Mouse (Mus musculus): Measurements from ENCODE around the gene Eef2.
"Not testable (repeated sequence)": the region's sequence is repeated elsewhere in the genome, so short reads cannot be mapped to it uniquely, and the experiment has no call there.

Gene Eef2

GRCm38 (mm10) chr10:81200605-81201287, 24.3 kb downstream of the Eef2 start:
- DNase-seq (ENCODE audit: low spot score in 2 of 2) = no peak

DNA sequence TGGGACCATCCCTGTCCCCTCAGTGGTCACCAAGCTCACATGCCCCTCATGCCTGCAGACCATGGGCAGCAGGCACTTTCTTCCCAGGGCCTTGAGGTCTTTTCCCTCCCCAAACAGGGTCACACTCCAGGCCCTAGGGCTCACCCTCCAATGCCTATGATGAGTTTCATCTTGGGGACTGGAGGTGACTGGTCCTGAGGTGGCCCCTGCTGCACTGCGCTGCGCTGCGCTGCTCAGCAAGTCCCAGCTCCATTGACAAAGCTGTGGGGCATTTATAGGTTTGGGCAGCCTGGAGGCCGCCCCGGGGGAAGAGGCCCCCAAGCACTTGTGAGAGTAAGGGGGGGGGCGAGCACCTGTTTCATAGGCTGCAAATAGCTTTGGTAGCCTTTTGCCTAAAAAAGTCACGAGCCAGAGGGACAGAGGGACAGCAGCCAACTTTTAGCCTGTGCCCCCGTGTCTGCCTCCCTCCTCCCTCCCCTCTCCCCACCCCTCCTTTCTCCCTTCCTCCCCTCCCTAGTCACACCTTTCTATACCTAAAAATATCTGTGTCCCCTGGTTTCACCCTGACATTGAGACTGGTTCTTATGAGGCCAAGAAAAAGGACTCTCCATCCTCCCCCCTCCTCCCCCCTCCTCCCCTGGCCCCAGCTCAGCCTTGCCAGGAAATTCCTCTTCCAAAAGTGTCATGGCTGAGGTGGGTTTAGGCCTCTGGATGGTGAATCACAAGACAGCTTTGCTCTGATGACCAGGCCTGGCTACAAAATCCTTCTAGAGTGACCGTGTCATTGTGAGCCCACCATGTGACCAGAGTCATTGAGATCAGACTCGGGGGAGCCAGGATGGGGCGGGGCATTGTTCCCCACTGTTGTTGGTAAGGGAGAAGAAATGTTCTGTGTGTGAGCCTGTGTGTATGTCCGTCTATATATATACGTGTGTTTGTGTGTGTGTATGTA, 25.7 kb downstream of the Eef2 start, which contains the start of gene Nmrk2:
TSS of gene Nmrk2 (minus strand) at position 245 of the 952 bp plus-strand sequence.
- DNase-seq (ENCODE audit: low spot score in 2 of 2) = no peak

- no peak for DNase-seq (ENCODE audit: low spot score in 2 of 2)
These were observed 26.7 kb downstream of the Eef2 start for GRCm38 (mm10) chr10:81202978-81203720.

- peak in 1 of 2 experiments; percentile 52 for DNase-seq (ENCODE audit: low spot score in 2 of 2)
These were observed 27.7 kb downstream of the Eef2 start for GRCm38 (mm10) chr10:81204137-81204536.

- DNase-seq (ENCODE audit: low spot score in 2 of 2) = no peak
These were observed 33.7 kb downstream of the Eef2 start for GRCm38 (mm10) chr10:81210154-81210553.

DNA sequence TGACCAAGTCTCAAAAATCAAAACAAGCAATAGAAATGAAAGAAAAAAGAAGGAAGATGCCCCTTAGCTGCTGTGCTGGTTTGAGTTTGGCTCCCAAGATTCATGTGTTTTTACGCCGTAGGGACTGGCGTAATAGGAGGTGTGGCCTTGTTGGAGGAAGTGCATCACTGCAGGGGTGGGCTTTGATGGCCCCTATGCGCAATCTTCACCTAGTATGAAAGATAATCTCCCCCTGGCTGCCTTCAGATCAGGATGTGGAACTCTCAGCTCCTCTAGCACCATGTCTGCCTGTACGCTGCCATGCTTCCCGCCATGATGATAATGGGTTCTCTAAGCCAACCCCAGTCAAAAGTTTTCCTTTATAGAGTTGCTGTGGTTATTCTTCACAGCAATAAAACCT, 39.8 kb downstream of the Eef2 start:
- no peak for DNase-seq (ENCODE audit: low spot score in 2 of 2)

- no peak for DNase-seq (ENCODE audit: low spot score in 2 of 2)
These were observed 40.4 kb downstream of the Eef2 start for GRCm38 (mm10) chr10:81216810-81217209.

GRCm38 (mm10) chr10:81217267-81217666, 40.8 kb downstream of the Eef2 start:
- not testable (repeated sequence) for DNase-seq (ENCODE audit: low spot score in 2 of 2)

DNA sequence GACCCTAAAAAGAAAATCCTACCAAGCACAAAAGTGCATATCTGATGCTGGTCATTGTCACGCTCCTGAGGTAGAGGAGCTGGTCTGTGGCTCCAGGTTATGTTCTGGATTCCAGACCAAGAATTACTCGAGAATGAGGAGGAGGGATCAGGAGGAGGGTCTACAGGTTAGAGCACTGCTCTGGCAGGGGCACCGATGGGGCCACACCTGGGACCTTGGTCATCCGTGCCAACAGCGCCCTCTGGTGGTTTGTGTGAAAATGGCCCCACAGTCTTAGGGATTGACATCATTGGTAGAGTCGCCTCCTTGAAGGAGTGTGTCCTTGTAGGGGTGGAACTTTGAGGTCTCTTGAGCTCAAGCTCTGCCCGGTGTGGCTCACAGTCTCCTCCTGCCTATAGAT, 41.5 kb downstream of the Eef2 start:
- peak; percentile 73 to 94 for DNase-seq (ENCODE audit: low spot score in 2 of 2)

GRCm38 (mm10) chr10:81221402-81222015, 45.1 kb downstream of the Eef2 start:
- no peak for DNase-seq (ENCODE audit: low spot score in 2 of 2)

GRCm38 (mm10) chr10:81223731-81224130, 47.3 kb downstream of the Eef2 start:
- not testable (repeated sequence) for DNase-seq (ENCODE audit: low spot score in 2 of 2)

GRCm38 (mm10) chr10:81229735-81230437, 53.5 kb downstream of the Eef2 start:
- DNase-seq (ENCODE audit: low spot score in 2 of 2) = no peak

GRCm38 (mm10) chr10:81230438-81231332, 54.3 kb downstream of the Eef2 start, which contains the start of gene Atcay:
TSS of gene Atcay (minus strand) at chr10:81230833.
- DNase-seq (ENCODE audit: low spot score in 2 of 2) = no peak

DNA sequence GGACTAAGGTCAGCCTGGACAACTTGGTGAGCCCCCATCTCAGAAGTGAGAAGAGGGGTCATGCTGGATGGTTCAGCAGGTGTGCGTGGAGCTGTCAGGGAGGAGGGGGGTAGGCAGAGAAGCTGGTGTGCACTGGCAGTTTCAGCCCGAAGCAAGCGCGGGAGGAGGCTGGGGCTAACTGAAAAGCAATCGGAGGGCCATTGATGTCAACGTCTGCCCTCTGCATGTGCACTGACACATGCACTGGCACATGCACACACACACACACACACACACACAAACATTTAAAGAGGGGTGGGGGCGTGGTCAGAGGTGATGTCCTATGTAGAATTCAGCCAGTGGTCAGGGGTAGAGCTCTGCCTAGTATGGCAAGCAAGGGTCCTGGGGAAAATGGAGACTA, 55.0 kb downstream of the Eef2 start:
- DNase-seq (ENCODE audit: low spot score in 2 of 2) = no peak
